Mouse (Mus musculus): ENCODE results near the gene Atp2b2. TPM values are rescaled to one million over a fixed set of nuclear protein-coding genes. Genes with fewer than 3 reads are reported as not detected.
A peak's percentile ranks its signal among the peaks of the same experiment; 100 is the strongest.

Atp2b2 gene
- polyA plus RNA-seq, 1 experiment from 2014 or later = 22.0 TPM

- Histone ChIP-seq H3K36me3 (no peaks in the 10 kb centered on the region), H3K4me2 (no peak overlapping the region), H3K9ac (no peak overlapping the region), H3K4me3 (no peak overlapping the region), H3K4me1 (replicated peaks) (peaks cover 12% of the 10 kb centered on the region), H3K27me3 (peaks cover 6% of the 10 kb centered on the region), H3K27ac (replicated peaks) (no peak overlapping the region), H3K9me3 (no peaks in the 10 kb centered on the region)
- WGBS = 93% methylated on average over 4 of the region's 4 CpGs
- no peak for ATAC-seq (ENCODE audit: low read depth)
These were observed 146.4 kb downstream of the Atp2b2 start for GRCm38 (mm10) chr6:113896023-113896422.

GRCm38 (mm10) chr6:113894008-113894407 is 148.4 kb downstream of the Atp2b2 start:
- Histone ChIP-seq H3K27ac (replicated peaks) (no peak overlapping the region), H3K36me3 (no peaks in the 10 kb centered on the region), H3K9ac (no peak overlapping the region), H3K27me3 (peaks cover 11% of the 10 kb centered on the region), H3K4me1 (replicated peaks) (peaks cover 30% of the 10 kb centered on the region), H3K4me3 (no peak overlapping the region), H3K4me2 (no peak overlapping the region), H3K9me3 (no peaks in the 10 kb centered on the region)
- WGBS = 84% methylated on average over 3 of the region's 3 CpGs
- ATAC-seq (ENCODE audit: low read depth) = no peak

GRCm38 (mm10) chr6:113892091-113892674 is 150.2 kb downstream of the Atp2b2 start:
- ATAC-seq (ENCODE audit: low read depth) = 0 out of 2 replicates have a peak, but pooled peaks have one; percentile 0
- peak overlapping the region; percentile 89; the same call in 1 of the 2 replicates for H3K27ac ChIP-seq (replicated peaks)
- 53% methylated on average over 13 of the region's 13 CpGs for WGBS

GRCm38 (mm10) chr6:113891225-113891967 is 151.0 kb downstream of the Atp2b2 start:
- Histone ChIP-seq H3K27me3 (peaks cover 15% of the 10 kb centered on the region), H3K4me1 (replicated peaks) (peaks cover 54% of the 10 kb centered on the region), H3K9me3 (no peaks in the 10 kb centered on the region), H3K4me2 (peak overlapping the region; percentile 84), H3K36me3 (no peaks in the 10 kb centered on the region), H3K9ac (peak overlapping the region; percentile 90), H3K27ac (replicated peaks) (peak overlapping the region; percentile 89), H3K4me3 (peak overlapping the region; percentile 68)
- ATAC-seq (ENCODE audit: low read depth) = peak; percentile 80
- WGBS = under 1% methylated on average over 41 of the region's 49 CpGs

More at GRCm38 (mm10) chr6:113892091-113892674, 150.2 kb downstream of the Atp2b2 start:
- Histone ChIP-seq H3K4me3 (peak overlapping the region; percentile 68), H3K9me3 (no peaks in the 10 kb centered on the region), H3K9ac (peak overlapping the region; percentile 90; the same call in 1 of the 2 replicates), H3K4me1 (replicated peaks) (peaks cover 46% of the 10 kb centered on the region), H3K27me3 (peaks cover 15% of the 10 kb centered on the region), H3K4me2 (peak overlapping the region; percentile 84), H3K36me3 (no peaks in the 10 kb centered on the region)

GRCm38 (mm10) chr6:113890858-113891213 is 151.6 kb downstream of the Atp2b2 start:
- peak overlapping the region; percentile 90 for H3K9ac ChIP-seq
- under 1% methylated on average over 10 of the region's 10 CpGs for WGBS
- peak overlapping the region; percentile 89 for H3K27ac ChIP-seq (replicated peaks)
- H3K9me3 ChIP-seq = no peaks in the 10 kb centered on the region
- peak overlapping the region; percentile 68 for H3K4me3 ChIP-seq
- H3K27me3 ChIP-seq = peaks cover 15% of the 10 kb centered on the region
- peaks cover 55% of the 10 kb centered on the region for H3K4me1 ChIP-seq (replicated peaks)
- ATAC-seq (ENCODE audit: low read depth) = peak; percentile 59
- H3K36me3 ChIP-seq = no peaks in the 10 kb centered on the region
- peak overlapping the region; percentile 84 for H3K4me2 ChIP-seq

GRCm38 (mm10) chr6:113890023-113890857 is 152.2 kb downstream of the Atp2b2 start:
- ATAC-seq (ENCODE audit: low read depth) = peak; percentile 34
- H3K27ac ChIP-seq (replicated peaks) = peak overlapping the region; percentile 89
- H3K4me1 ChIP-seq (replicated peaks) = peaks cover 55% of the 10 kb centered on the region
- H3K9ac ChIP-seq = peak overlapping the region; percentile 90
- H3K4me2 ChIP-seq = peak overlapping the region; percentile 84
- no peaks in the 10 kb centered on the region for H3K36me3 ChIP-seq
- H3K27me3 ChIP-seq = peaks cover 15% of the 10 kb centered on the region
- WGBS = 17% methylated on average over 16 of the region's 16 CpGs
- H3K9me3 ChIP-seq = no peaks in the 10 kb centered on the region
- peak overlapping the region; percentile 68 for H3K4me3 ChIP-seq

GRCm38 (mm10) chr6:113889180-113889579 is 153.2 kb downstream of the Atp2b2 start:
- 46% methylated on average over 3 of the region's 3 CpGs for WGBS
- H3K36me3 ChIP-seq = no peaks in the 10 kb centered on the region
- peaks cover 15% of the 10 kb centered on the region for H3K27me3 ChIP-seq
- ATAC-seq (ENCODE audit: low read depth) = 0 out of 2 replicates have a peak, but pooled peaks have one; percentile 14
- H3K4me1 ChIP-seq (replicated peaks) = peaks cover 55% of the 10 kb centered on the region
- H3K4me3 ChIP-seq = peak overlapping the region; percentile 68
- no peaks in the 10 kb centered on the region for H3K9me3 ChIP-seq
- H3K4me2 ChIP-seq = peak overlapping the region; percentile 84
- H3K27ac ChIP-seq (replicated peaks) = peak overlapping the region; percentile 89
- H3K9ac ChIP-seq = peak overlapping the region; percentile 90; the same call in 1 of the 2 replicates

- Histone ChIP-seq H3K4me1 (replicated peaks) (peaks cover 64% of the 10 kb centered on the region), H3K27ac (replicated peaks) (no peak overlapping the region), H3K27me3 (peaks cover 9% of the 10 kb centered on the region), H3K9ac (no peak overlapping the region), H3K9me3 (no peaks in the 10 kb centered on the region), H3K4me3 (no peak overlapping the region), H3K36me3 (no peaks in the 10 kb centered on the region), H3K4me2 (no peak overlapping the region)
- ATAC-seq (ENCODE audit: low read depth) = no peak
These were observed 155.5 kb downstream of the Atp2b2 start for GRCm38 (mm10) chr6:113886886-113887285.

- Histone ChIP-seq H3K27me3 (peaks cover 9% of the 10 kb centered on the region), H3K9ac (no peak overlapping the region)
- ATAC-seq (ENCODE audit: low read depth) = no peak
These were observed 157.6 kb downstream of the Atp2b2 start for GRCm38 (mm10) chr6:113884806-113885205.

GRCm38 (mm10) chr6:113883225-113883624 is 159.2 kb downstream of the Atp2b2 start:
- 57% methylated on average over 9 of the region's 9 CpGs for WGBS
- Histone ChIP-seq H3K36me3 (no peaks in the 10 kb centered on the region), H3K27ac (replicated peaks) (no peak overlapping the region), H3K9me3 (no peaks in the 10 kb centered on the region), H3K4me1 (replicated peaks) (peaks cover 33% of the 10 kb centered on the region), H3K4me3 (no peak overlapping the region), H3K27me3 (no peaks in the 10 kb centered on the region), H3K4me2 (no peak overlapping the region), H3K9ac (no peak overlapping the region)
- no peak for ATAC-seq (ENCODE audit: low read depth)

More at GRCm38 (mm10) chr6:113884806-113885205, 157.6 kb downstream of the Atp2b2 start:
- H3K4me2 ChIP-seq = no peak overlapping the region
- 76% methylated on average over 4 of the region's 4 CpGs for WGBS
- H3K4me3 ChIP-seq = no peak overlapping the region
- H3K27ac ChIP-seq (replicated peaks) = no peak overlapping the region
- H3K9me3 ChIP-seq = no peaks in the 10 kb centered on the region
- H3K4me1 ChIP-seq (replicated peaks) = peaks cover 49% of the 10 kb centered on the region
- H3K36me3 ChIP-seq = no peaks in the 10 kb centered on the region

- Histone ChIP-seq H3K36me3 (no peaks in the 10 kb centered on the region), H3K4me3 (no peak overlapping the region), H3K27ac (replicated peaks) (no peak overlapping the region), H3K9me3 (no peaks in the 10 kb centered on the region), H3K4me1 (replicated peaks) (peaks cover 26% of the 10 kb centered on the region), H3K27me3 (no peaks in the 10 kb centered on the region), H3K4me2 (no peak overlapping the region), H3K9ac (no peak overlapping the region)
- WGBS = 61% methylated on average over 7 of the region's 7 CpGs
- no peak for ATAC-seq (ENCODE audit: low read depth)
These were observed 160.0 kb downstream of the Atp2b2 start for GRCm38 (mm10) chr6:113882396-113882795.

All from neural tube, embryonic 13.5 days (tissue).